Mouse (Mus musculus): ENCODE measurements around the gene Zscan4c.
"Not testable (repeated sequence)": the region's sequence is repeated elsewhere in the genome, so short reads cannot be mapped to it uniquely, and the experiment has no call there.

The Zscan4c gene

DNA sequence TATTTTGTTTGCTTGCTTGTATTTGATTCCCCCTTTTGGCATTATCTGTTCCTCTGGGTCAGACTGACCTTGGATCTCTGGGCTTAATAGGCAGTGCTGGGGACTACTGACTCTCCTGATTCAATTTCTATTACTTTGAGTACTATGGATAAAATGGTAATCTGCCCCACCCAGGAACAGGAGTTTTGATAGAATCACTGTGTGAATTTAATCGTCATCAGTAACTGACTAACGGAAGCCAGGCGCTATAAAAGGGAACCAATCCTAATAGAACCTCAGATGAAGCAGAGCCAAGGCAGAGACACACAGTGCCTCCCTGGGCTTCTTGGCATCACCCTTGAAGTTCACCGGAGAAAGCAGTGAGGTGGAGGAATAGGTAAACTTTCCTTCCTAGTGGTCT lies at the start of gene Zscan4c:
Zscan4c (plus strand) TSS at position 301 of the 400 bp plus-strand sequence.
- not testable (repeated sequence) for DNase-seq (ENCODE audit: low spot score)
